Mouse (Mus musculus): Measurements from ENCODE around the gene Eif6. TPM values are rescaled to one million over a fixed set of nuclear protein-coding genes. Genes with fewer than 3 reads are reported as not detected.

Gene Eif6
- polyA plus RNA-seq, 1 experiment from 2014 or later = 108 TPM

- peak overlapping the region; percentile 75 for H3K27ac ChIP-seq (ENCODE audit: low read length)
- peaks cover 29% of the 10 kb centered on the region for H3K36me3 ChIP-seq (ENCODE audit: control insufficient read depth, insufficient read depth)
- no peaks in the 10 kb centered on the region for H3K9me3 ChIP-seq (replicated peaks; ENCODE audit: control insufficient read depth, low read length)
- 1% methylated on average over 37 of the region's 37 CpGs for WGBS (ENCODE audit: insufficient replicate concordance)
- peaks cover 22% of the 10 kb centered on the region for H3K4me1 ChIP-seq (ENCODE audit: control insufficient read depth, low read depth, low read length)
- peak overlapping the region; percentile 88 for H3K4me3 ChIP-seq (ENCODE audit: low read depth, low read length)
- H3K27me3 ChIP-seq (ENCODE audit: control insufficient read depth, insufficient read depth, low read depth, low read length) = no peaks in the 10 kb centered on the region
- peak overlapping the region; percentile 97 for H3K4me2 ChIP-seq (ENCODE audit: low read depth, low read length)
- H3K9ac ChIP-seq (ENCODE audit: low read depth, low read length) = peak overlapping the region; percentile 85
- ATAC-seq (ENCODE audit: low read depth) = peak; percentile 98
Observed at GRCm38 (mm10) chr2:155818596-155819391, 7.9 kb downstream of the Eif6 start.

DNA sequence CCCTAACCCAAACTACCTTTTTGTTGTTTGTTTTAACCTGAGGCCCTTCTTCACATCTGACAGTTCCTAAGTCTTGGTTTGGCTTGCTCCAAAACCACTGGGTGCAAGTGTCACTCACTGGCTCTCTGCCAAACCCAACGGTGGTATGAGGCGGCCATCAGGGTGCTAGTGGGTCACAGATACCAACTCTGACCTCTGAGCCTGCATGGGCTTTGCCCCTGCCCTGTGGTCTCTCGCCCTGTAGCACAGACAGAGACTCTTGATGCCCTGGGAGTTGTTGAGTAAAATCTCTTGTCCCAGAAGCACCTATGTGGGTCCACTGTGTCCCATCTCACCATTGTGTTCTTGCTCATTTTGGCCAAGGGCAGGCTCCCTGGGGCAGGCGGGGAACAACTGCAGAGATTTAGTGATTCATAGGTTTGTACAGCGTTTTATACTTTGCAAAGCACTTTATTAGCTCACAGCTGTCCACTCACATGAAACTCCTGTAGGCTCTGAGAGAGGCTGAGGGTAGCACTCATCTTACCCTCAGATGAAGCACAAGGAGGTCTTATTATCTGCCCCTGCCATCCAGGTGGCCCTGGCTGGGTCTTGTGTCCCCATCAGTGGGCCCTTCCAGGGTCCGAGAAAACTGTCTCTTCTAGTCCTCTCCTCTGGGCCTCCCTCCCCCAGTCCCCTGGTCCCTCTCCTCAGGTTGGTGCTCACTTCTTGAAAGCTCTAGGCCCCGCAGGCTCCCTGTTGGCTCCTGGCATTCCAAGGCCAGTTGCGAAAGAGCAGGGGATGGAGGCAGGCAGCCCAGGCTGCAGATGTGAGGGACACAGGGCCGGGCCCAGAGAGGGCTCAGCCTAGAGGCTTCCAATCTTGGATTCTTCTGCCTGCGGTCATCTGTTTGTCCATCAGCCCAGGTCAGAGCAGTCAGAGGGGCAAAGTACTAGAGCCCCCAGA lies 9.2 kb downstream of the Eif6 start:
- no peak for ATAC-seq (ENCODE audit: low read depth)
- Histone ChIP-seq H3K27me3 (ENCODE audit: control insufficient read depth, insufficient read depth, low read depth, low read length) (no peaks in the 10 kb centered on the region), H3K4me2 (ENCODE audit: low read depth, low read length) (peak overlapping the region; percentile 97), H3K27ac (ENCODE audit: low read length) (no peak overlapping the region), H3K9ac (ENCODE audit: low read depth, low read length) (no peak overlapping the region), H3K4me3 (ENCODE audit: low read depth, low read length) (no peak overlapping the region; the same call in 1 of the 2 replicates), H3K4me1 (ENCODE audit: control insufficient read depth, low read depth, low read length) (peaks cover 22% of the 10 kb centered on the region), H3K9me3 (replicated peaks; ENCODE audit: control insufficient read depth, low read length) (no peaks in the 10 kb centered on the region), H3K36me3 (ENCODE audit: control insufficient read depth, insufficient read depth) (peaks cover 19% of the 10 kb centered on the region; the same call in 1 of the 2 replicates)
- WGBS (ENCODE audit: insufficient replicate concordance) = 58% methylated on average over 10 of the region's 10 CpGs

DNA sequence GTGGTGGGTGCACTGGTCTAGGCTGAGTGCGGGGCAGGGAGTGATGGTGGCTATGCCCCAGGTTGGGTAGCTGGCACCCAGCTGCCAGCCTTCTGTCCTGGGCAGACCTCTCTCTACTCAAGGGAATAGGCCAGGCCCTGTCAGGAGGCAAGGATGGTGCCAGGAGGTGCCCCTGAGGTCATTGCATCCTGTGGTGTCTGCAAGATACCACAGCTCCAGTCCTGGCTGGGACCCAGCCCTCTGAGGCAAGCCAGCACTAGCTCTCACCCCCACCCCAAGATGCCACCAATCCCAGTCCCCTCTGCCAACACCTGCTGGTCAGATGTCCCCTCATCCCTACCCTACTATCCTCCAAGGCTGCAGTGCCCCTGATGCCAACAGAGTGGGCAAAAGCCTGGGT lies 10.5 kb downstream of the Eif6 start:
- WGBS (ENCODE audit: insufficient replicate concordance) = 83% methylated on average over 1 of the region's 1 CpGs
- no peak overlapping the region for H3K4me3 ChIP-seq (ENCODE audit: low read depth, low read length)
- H3K27me3 ChIP-seq (ENCODE audit: control insufficient read depth, insufficient read depth, low read depth, low read length) = no peaks in the 10 kb centered on the region
- no peak overlapping the region for H3K9ac ChIP-seq (ENCODE audit: low read depth, low read length)
- peaks cover 9% of the 10 kb centered on the region; the same call in 1 of the 2 replicates for H3K36me3 ChIP-seq (ENCODE audit: control insufficient read depth, insufficient read depth)
- H3K4me2 ChIP-seq (ENCODE audit: low read depth, low read length) = no peak overlapping the region
- no peak overlapping the region for H3K27ac ChIP-seq (ENCODE audit: low read length)
- H3K9me3 ChIP-seq (replicated peaks; ENCODE audit: control insufficient read depth, low read length) = no peaks in the 10 kb centered on the region
- H3K4me1 ChIP-seq (ENCODE audit: control insufficient read depth, low read depth, low read length) = peaks cover 22% of the 10 kb centered on the region
- no peak for ATAC-seq (ENCODE audit: low read depth)

DNA sequence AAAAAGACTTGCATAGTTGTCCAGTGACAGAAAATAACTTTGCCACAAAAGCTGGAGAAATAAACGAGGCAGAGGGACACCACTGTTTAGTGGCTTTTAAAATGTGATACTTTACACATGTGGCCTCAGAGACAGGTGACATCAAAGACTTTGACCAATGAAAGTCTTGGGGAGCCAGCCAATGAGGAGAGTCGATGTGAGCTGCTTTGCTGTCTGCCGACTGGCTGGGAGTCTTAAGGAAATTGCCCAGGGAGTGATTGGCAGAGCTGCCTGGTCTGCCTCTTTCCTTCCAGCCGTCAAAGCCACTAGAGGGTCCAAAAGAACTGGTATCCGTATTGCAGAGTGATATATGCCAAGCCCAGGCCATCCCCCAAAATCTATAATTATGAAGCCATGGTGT lies 11.9 kb downstream of the Eif6 start:
- H3K4me2 ChIP-seq (ENCODE audit: low read depth, low read length) = no peak overlapping the region
- no peaks in the 10 kb centered on the region for H3K9me3 ChIP-seq (replicated peaks; ENCODE audit: control insufficient read depth, low read length)
- H3K36me3 ChIP-seq (ENCODE audit: control insufficient read depth, insufficient read depth) = no peaks in the 10 kb centered on the region
- no peak overlapping the region for H3K9ac ChIP-seq (ENCODE audit: low read depth, low read length)
- no peak for ATAC-seq (ENCODE audit: low read depth)
- no peaks in the 10 kb centered on the region for H3K27me3 ChIP-seq (ENCODE audit: control insufficient read depth, insufficient read depth, low read depth, low read length)
- 14% methylated on average over 5 of the region's 5 CpGs for WGBS (ENCODE audit: insufficient replicate concordance)
- no peak overlapping the region for H3K27ac ChIP-seq (ENCODE audit: low read length)
- H3K4me1 ChIP-seq (ENCODE audit: control insufficient read depth, low read depth, low read length) = peaks cover 19% of the 10 kb centered on the region
- no peak overlapping the region for H3K4me3 ChIP-seq (ENCODE audit: low read depth, low read length)

- H3K27ac ChIP-seq (ENCODE audit: low read length) = no peak overlapping the region
- no peak for ATAC-seq (ENCODE audit: low read depth)
Observed at GRCm38 (mm10) chr2:155812637-155813036, 14.1 kb downstream of the Eif6 start.

GRCm38 (mm10) chr2:155811821-155812396 lies 14.8 kb downstream of the Eif6 start:
- 40% methylated on average over 16 of the region's 16 CpGs for WGBS (ENCODE audit: insufficient replicate concordance)

More at GRCm38 (mm10) chr2:155812637-155813036, 14.1 kb downstream of the Eif6 start:
- Histone ChIP-seq H3K4me2 (ENCODE audit: low read depth, low read length) (no peak overlapping the region), H3K36me3 (ENCODE audit: control insufficient read depth, insufficient read depth) (no peaks in the 10 kb centered on the region), H3K4me1 (ENCODE audit: control insufficient read depth, low read depth, low read length) (peaks cover under 1% of the 10 kb centered on the region), H3K9ac (ENCODE audit: low read depth, low read length) (no peak overlapping the region), H3K27me3 (ENCODE audit: control insufficient read depth, insufficient read depth, low read depth, low read length) (no peaks in the 10 kb centered on the region), H3K4me3 (ENCODE audit: low read depth, low read length) (no peak overlapping the region), H3K9me3 (replicated peaks; ENCODE audit: control insufficient read depth, low read length) (no peaks in the 10 kb centered on the region)
- 51% methylated on average over 4 of the region's 4 CpGs for WGBS (ENCODE audit: insufficient replicate concordance)

DNA sequence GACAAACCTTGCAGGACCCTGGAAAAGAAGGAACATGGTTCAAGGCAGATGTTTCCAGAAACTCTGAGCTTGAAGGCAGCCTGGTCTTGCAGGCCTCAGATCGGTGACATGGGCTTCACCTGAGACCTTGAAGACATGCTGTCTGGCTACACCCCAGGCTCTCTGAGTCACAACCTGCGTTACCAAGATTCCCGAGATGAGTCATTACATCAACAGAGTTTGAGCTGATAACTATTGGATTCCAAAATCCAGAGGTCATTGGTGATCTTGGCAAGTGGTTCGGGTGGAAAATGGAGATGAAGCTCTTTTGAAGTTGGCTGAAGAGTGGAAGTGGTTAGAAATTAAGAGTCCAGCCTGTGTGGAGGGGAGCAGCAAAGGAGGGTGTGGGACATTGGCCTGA lies 17.1 kb downstream of the Eif6 start:
- Histone ChIP-seq H3K4me2 (ENCODE audit: low read depth, low read length) (no peak overlapping the region), H3K27ac (ENCODE audit: low read length) (no peak overlapping the region), H3K36me3 (ENCODE audit: control insufficient read depth, insufficient read depth) (no peaks in the 10 kb centered on the region), H3K4me1 (ENCODE audit: control insufficient read depth, low read depth, low read length) (no peaks in the 10 kb centered on the region), H3K4me3 (ENCODE audit: low read depth, low read length) (no peak overlapping the region), H3K9ac (ENCODE audit: low read depth, low read length) (no peak overlapping the region), H3K27me3 (ENCODE audit: control insufficient read depth, insufficient read depth, low read depth, low read length) (no peaks in the 10 kb centered on the region), H3K9me3 (replicated peaks; ENCODE audit: control insufficient read depth, low read length) (no peaks in the 10 kb centered on the region)
- no peak for ATAC-seq (ENCODE audit: low read depth)
- 53% methylated on average over 4 of the region's 4 CpGs for WGBS (ENCODE audit: insufficient replicate concordance)

More at GRCm38 (mm10) chr2:155811821-155812396, 14.8 kb downstream of the Eif6 start:
- Histone ChIP-seq H3K9ac (ENCODE audit: low read depth, low read length) (no peak overlapping the region), H3K4me2 (ENCODE audit: low read depth, low read length) (no peak overlapping the region), H3K9me3 (replicated peaks; ENCODE audit: control insufficient read depth, low read length) (no peaks in the 10 kb centered on the region), H3K36me3 (ENCODE audit: control insufficient read depth, insufficient read depth) (no peaks in the 10 kb centered on the region), H3K27me3 (ENCODE audit: control insufficient read depth, insufficient read depth, low read depth, low read length) (no peaks in the 10 kb centered on the region), H3K27ac (ENCODE audit: low read length) (no peak overlapping the region), H3K4me3 (ENCODE audit: low read depth, low read length) (no peak overlapping the region), H3K4me1 (ENCODE audit: control insufficient read depth, low read depth, low read length) (no peaks in the 10 kb centered on the region)
- 0 out of 2 replicates have a peak, but pooled peaks have one; percentile 27 for ATAC-seq (ENCODE audit: low read depth)

DNA sequence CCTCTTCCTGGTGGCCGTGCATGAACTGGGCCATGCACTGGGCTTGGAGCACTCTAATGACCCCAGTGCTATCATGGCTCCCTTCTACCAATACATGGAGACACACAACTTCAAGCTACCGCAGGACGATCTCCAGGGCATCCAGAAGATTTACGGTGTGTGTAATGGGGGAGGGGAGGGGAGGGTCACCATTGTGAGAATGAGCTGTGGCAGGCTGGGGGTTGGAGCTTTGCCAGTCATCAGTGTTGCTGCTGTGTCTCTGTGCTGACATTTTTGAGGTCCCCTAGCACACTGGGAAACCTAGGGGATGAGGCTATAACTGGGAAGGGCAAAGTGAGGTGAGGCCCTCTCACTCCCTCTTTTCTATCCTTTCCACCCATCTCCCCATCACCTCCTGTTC lies 19.3 kb downstream of the Eif6 start:
- 53% methylated on average over 4 of the region's 4 CpGs for WGBS (ENCODE audit: insufficient replicate concordance)

More for the DNA sequence above, 19.3 kb downstream of the Eif6 start:
- no peak for ATAC-seq (ENCODE audit: low read depth)
- Histone ChIP-seq H3K36me3 (ENCODE audit: control insufficient read depth, insufficient read depth) (no peaks in the 10 kb centered on the region), H3K4me1 (ENCODE audit: control insufficient read depth, low read depth, low read length) (no peaks in the 10 kb centered on the region), H3K4me2 (ENCODE audit: low read depth, low read length) (no peak overlapping the region), H3K4me3 (ENCODE audit: low read depth, low read length) (no peak overlapping the region), H3K27ac (ENCODE audit: low read length) (no peak overlapping the region), H3K9me3 (replicated peaks; ENCODE audit: control insufficient read depth, low read length) (no peaks in the 10 kb centered on the region), H3K27me3 (ENCODE audit: control insufficient read depth, insufficient read depth, low read depth, low read length) (no peaks in the 10 kb centered on the region), H3K9ac (ENCODE audit: low read depth, low read length) (no peak overlapping the region)

Measured in liver, embryonic 16.5 days (tissue).